Mouse (Mus musculus): Measurements from ENCODE around the gene Mif4gd. TPM values are rescaled to one million over a fixed set of nuclear protein-coding genes. Genes with fewer than 3 reads are reported as not detected.

Mif4gd gene
- polyA plus RNA-seq, 1 experiment from 2014 or later = 22.3 TPM

DNA sequence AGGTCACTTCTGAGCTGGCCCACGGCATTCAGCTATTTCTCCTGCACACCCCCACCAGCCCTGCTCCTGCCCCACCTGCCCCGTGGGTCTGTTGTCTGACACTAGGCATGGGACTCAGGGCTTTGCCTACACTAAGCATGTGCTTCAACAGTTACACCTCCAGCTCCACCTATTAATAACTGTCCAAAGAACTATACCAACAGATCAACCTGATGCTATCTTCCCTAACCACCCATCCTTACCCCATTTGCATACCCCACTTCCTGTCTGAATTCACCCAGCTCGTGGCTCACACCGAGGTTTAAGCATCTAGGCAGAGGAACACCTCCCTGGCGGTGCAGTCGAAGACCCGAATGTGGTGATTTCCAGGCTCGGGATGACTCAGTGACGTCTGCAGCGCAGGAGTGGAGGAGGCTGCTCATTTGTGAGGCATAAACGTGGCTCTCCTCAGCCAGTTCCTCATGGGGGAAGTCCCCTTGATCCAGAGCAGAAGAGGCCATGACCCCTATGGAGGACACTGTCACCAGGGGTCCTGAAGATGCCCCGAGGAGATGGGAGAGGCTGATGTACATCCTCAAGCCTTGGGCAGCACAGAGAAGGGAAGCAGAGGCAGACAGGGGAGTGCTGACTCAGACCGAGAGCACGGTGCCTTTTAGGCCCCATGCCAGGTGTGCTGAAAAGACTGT lies 28.4 kb upstream of the Mif4gd start:
- Histone ChIP-seq H3K9ac (no peak overlapping the region), H3K4me1 (ENCODE audit: insufficient read depth) (no peaks in the 10 kb centered on the region), H3K36me3 (ENCODE audit: insufficient read depth) (peaks cover 20% of the 10 kb centered on the region), H3K27me3 (ENCODE audit: insufficient read depth, low read length) (no peaks in the 10 kb centered on the region), H3K4me3 (ENCODE audit: low read depth, low read length) (no peak overlapping the region), H3K27ac (ENCODE audit: low read depth) (no peak overlapping the region), H3K9me3 (ENCODE audit: low read depth, low read length) (no peaks in the 10 kb centered on the region), H3K4me2 (no peak overlapping the region)
- DNase-seq (no peak), ATAC-seq (ENCODE audit: insufficient read depth) (no peak)
- WGBS = 48% methylated on average over 14 of the region's 14 CpGs
- no peak for TF ChIP-seq CTCF (IDR thresholded peaks at IDR 0.05; ENCODE audit: low read depth)

DNA sequence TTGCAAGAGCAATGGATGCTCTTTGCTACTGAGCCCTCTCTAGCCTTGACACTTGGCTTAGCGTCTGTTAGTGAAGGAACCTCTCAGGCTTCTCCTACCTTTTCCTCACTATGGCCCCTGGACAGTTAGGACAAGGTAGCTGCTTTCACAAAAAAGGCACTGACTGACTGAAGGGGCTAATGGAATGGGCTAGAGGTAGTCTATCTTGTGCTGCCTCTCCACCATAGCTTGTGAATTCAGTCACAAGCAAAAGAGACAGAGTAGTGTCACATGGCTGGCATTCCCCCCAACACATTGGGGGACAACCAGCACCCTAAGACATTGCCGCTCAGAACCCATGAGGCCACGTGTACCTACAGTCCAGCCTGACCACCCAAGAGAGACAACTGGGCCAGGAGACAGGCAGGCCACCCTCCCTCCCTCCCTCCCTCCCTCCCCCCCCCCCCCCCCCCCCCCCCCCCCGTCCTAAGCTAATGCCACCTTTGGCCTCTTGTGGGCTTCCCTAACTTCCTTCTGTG lies 27.6 kb upstream of the Mif4gd start:
- no peaks in the 10 kb centered on the region for H3K9me3 ChIP-seq (ENCODE audit: low read depth, low read length)
- no peak overlapping the region for H3K9ac ChIP-seq
- peaks cover 13% of the 10 kb centered on the region for H3K36me3 ChIP-seq (ENCODE audit: insufficient read depth)
- no peak overlapping the region for H3K4me2 ChIP-seq
- H3K27ac ChIP-seq (ENCODE audit: low read depth) = no peak overlapping the region
- ATAC-seq (ENCODE audit: insufficient read depth) (no peak), DNase-seq (no peak)
- H3K4me1 ChIP-seq (ENCODE audit: insufficient read depth) = no peaks in the 10 kb centered on the region
- H3K4me3 ChIP-seq (ENCODE audit: low read depth, low read length) = no peak overlapping the region
- WGBS = 80% methylated on average over 3 of the region's 4 CpGs
- no peaks in the 10 kb centered on the region for H3K27me3 ChIP-seq (ENCODE audit: insufficient read depth, low read length)
- TF ChIP-seq CTCF (IDR thresholded peaks at IDR 0.05; ENCODE audit: low read depth) = no peak

DNA sequence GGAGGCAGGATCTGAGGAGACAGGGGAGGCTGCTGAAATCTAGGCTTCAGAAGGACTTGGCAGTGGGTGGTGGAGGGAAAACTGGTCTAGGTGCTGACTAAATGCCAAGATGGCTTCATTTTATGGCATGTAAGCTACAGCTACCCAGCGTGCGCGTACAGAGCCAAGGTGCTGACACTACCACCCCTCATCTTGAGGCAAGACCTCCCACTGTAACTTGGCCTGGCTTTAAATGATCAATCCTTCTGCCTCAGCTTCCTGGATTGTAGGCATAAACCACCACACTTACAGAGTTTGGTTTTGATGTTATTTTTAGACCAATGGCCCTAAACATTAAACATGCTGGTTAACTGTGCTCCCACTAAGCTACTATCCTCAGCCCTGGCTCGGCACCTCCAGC lies 26.8 kb upstream of the Mif4gd start:
- Histone ChIP-seq H3K4me3 (ENCODE audit: low read depth, low read length) (no peak overlapping the region), H3K9me3 (ENCODE audit: low read depth, low read length) (no peaks in the 10 kb centered on the region), H3K36me3 (ENCODE audit: insufficient read depth) (peaks cover 9% of the 10 kb centered on the region), H3K4me1 (ENCODE audit: insufficient read depth) (no peaks in the 10 kb centered on the region), H3K27ac (ENCODE audit: low read depth) (peak overlapping the region; percentile 46; the same call in 1 of the 2 replicates), H3K27me3 (ENCODE audit: insufficient read depth, low read length) (no peaks in the 10 kb centered on the region), H3K9ac (peak overlapping the region; percentile 26; the same call in 1 of the 2 replicates), H3K4me2 (no peak overlapping the region)
- DNase-seq (no peak), ATAC-seq (ENCODE audit: insufficient read depth) (no peak)
- TF ChIP-seq CTCF (IDR thresholded peaks at IDR 0.05; ENCODE audit: low read depth) = no peak
- 72% methylated on average over 4 of the region's 4 CpGs for WGBS

GRCm38 (mm10) chr11:115638498-115639409 lies 26.0 kb upstream of the Mif4gd start:
- ATAC-seq (ENCODE audit: insufficient read depth) = peak; percentile 14; the same call in 1 of the 2 replicates
- Histone ChIP-seq H3K36me3 (ENCODE audit: insufficient read depth) (peaks cover 3% of the 10 kb centered on the region; the same call in 1 of the 2 replicates), H3K4me1 (ENCODE audit: insufficient read depth) (no peaks in the 10 kb centered on the region), H3K9ac (peak overlapping the region; percentile 26; the same call in 1 of the 2 replicates), H3K27me3 (ENCODE audit: insufficient read depth, low read length) (no peaks in the 10 kb centered on the region), H3K27ac (ENCODE audit: low read depth) (peak overlapping the region; percentile 46; the same call in 1 of the 2 replicates), H3K4me2 (no peak overlapping the region), H3K4me3 (ENCODE audit: low read depth, low read length) (no peak overlapping the region), H3K9me3 (ENCODE audit: low read depth, low read length) (no peaks in the 10 kb centered on the region)
- TF ChIP-seq CTCF (IDR thresholded peaks at IDR 0.05; ENCODE audit: low read depth) = no peak
- 61% methylated on average over 5 of the region's 5 CpGs for WGBS
- peak; percentile 39 for DNase-seq

DNA sequence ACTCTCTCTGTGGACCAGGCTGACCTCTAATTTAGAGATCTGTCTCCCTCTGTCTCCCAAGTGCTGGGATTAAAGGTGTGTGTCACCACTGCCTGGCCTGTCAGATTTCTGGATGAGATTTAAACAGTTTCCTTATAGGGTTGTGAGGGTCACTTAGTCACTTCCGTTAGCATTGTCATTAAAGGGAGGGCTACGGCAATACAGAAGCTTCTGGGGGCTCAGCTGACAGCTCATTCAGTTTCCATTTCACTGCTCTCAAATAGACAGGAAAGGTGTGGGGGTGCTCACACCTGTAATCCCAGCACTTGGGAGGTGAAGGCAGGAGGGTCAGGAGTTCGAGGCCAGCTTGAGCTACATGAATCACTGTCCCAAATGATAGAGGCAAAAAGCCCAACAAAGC lies 24.2 kb upstream of the Mif4gd start:
- DNase-seq = no peak
- no peaks in the 10 kb centered on the region for H3K9me3 ChIP-seq (ENCODE audit: low read depth, low read length)
- no peak for TF ChIP-seq CTCF (IDR thresholded peaks at IDR 0.05; ENCODE audit: low read depth)
- H3K4me3 ChIP-seq (ENCODE audit: low read depth, low read length) = no peak overlapping the region
- no peaks in the 10 kb centered on the region for H3K27me3 ChIP-seq (ENCODE audit: insufficient read depth, low read length)
- H3K4me1 ChIP-seq (ENCODE audit: insufficient read depth) = no peaks in the 10 kb centered on the region
- no peak overlapping the region for H3K4me2 ChIP-seq
- no peak overlapping the region for H3K9ac ChIP-seq
- WGBS = 55% methylated on average over 3 of the region's 3 CpGs
- no peak overlapping the region for H3K27ac ChIP-seq (ENCODE audit: low read depth)
- no peak for ATAC-seq (ENCODE audit: insufficient read depth)
- H3K36me3 ChIP-seq (ENCODE audit: insufficient read depth) = no peaks in the 10 kb centered on the region

- Histone ChIP-seq H3K27me3 (ENCODE audit: insufficient read depth, low read length) (no peaks in the 10 kb centered on the region), H3K27ac (ENCODE audit: low read depth) (no peak overlapping the region), H3K4me3 (ENCODE audit: low read depth, low read length) (no peak overlapping the region), H3K4me1 (ENCODE audit: insufficient read depth) (no peaks in the 10 kb centered on the region), H3K9me3 (ENCODE audit: low read depth, low read length) (no peaks in the 10 kb centered on the region), H3K9ac (no peak overlapping the region), H3K4me2 (no peak overlapping the region), H3K36me3 (ENCODE audit: insufficient read depth) (no peaks in the 10 kb centered on the region)
- TF ChIP-seq CTCF (IDR thresholded peaks at IDR 0.05; ENCODE audit: low read depth) = no peak
- no peak for ATAC-seq (ENCODE audit: insufficient read depth)
- WGBS = 71% methylated on average over 8 of the region's 8 CpGs
- no peak for DNase-seq
These were observed 22.7 kb upstream of the Mif4gd start for GRCm38 (mm10) chr11:115635484-115635883.

- no peaks in the 10 kb centered on the region for H3K36me3 ChIP-seq (ENCODE audit: insufficient read depth)
- no peaks in the 10 kb centered on the region for H3K9me3 ChIP-seq (ENCODE audit: low read depth, low read length)
- WGBS = 79% methylated on average over 8 of the region's 8 CpGs
- H3K4me3 ChIP-seq (ENCODE audit: low read depth, low read length) = no peak overlapping the region
- H3K4me1 ChIP-seq (ENCODE audit: insufficient read depth) = no peaks in the 10 kb centered on the region
- no peak overlapping the region for H3K4me2 ChIP-seq
- ATAC-seq (ENCODE audit: insufficient read depth) = no peak
- no peak for DNase-seq
- no peak overlapping the region for H3K9ac ChIP-seq
- no peak for TF ChIP-seq CTCF (IDR thresholded peaks at IDR 0.05; ENCODE audit: low read depth)
- H3K27ac ChIP-seq (ENCODE audit: low read depth) = no peak overlapping the region
- H3K27me3 ChIP-seq (ENCODE audit: insufficient read depth, low read length) = no peaks in the 10 kb centered on the region
These were observed 22.3 kb upstream of the Mif4gd start for GRCm38 (mm10) chr11:115635041-115635440.
